In the genomic region with DNA sequence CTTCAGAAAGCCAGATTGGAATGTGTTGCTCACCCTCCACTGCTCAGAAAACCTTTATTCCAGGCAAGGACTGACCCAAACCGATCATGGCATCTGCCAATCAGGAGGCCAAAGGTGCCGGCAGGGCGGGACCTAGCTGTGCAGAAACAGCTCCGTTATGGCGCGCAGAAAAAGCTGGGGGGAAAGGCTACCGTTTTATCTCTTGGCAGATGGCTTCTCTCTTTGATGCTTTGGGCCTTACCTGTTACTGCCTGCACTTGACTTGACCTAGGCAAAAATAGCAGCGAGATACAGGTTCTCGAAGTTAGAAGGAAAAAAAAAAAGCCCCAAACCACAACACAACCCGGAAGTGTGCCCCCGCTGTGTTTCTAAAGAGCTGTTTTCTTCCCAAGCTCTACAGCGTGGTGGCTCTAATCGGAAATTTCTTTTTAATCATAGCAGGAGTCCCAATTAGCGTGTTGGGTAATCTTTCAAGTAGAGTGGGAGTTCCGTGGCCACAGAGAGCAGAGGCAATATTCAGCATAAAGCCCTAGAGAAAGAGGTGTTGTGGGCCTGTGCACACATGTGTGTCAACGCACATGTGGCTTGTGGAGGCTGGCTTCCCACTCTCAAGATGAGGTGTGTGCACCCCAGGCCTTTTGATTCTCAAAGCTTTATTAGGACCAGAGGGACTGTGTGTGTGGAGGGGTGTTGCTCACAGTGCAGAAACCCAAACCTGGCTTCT, we compare ENCODE assay signal across 8 mouse cellular contexts.
DNase-seq lines count a peak whose midpoint lies in the region; ATAC-seq and TF ChIP-seq lines count a peak whose summit lies in the region.

No protein-coding gene starts in this region.

- DNase-seq in cerebellum, adult 2 months = peak in 1 of 2 experiments; percentile 40
- DNase-seq in cerebellum, postnatal 4 days (ENCODE audit: low spot score in 2 of 2) = no peak
- DNase-seq in MEL (ENCODE audit: low read depth, low spot score) = peak; percentile 84
- peak; percentile 29 for DNase-seq in kidney, postnatal 0 days (ENCODE audit: low spot score)
- peak; percentile 95 for DNase-seq in midbrain, embryonic 11.5 days (ENCODE audit: low spot score, missing footprints)
- DNase-seq in stomach, postnatal 0 days (ENCODE audit: low spot score) = peak; percentile 33
- no peak for DNase-seq in frontal cortex, adult 2 months (ENCODE audit: extremely low spot score in 1 of 2, low spot score in 1 of 2)

- no peaks in the 10 kb centered on the region for H3K9me3 ChIP-seq in MEL (replicated peaks; ENCODE audit: insufficient read depth, low read length)
- no peaks in the 10 kb centered on the region for H3K9me3 ChIP-seq in forebrain, embryonic 12.5 days
- no peaks in the 10 kb centered on the region for H3K9me3 ChIP-seq in kidney, postnatal 0 days (replicated peaks; ENCODE audit: low read length)
- no peaks in the 10 kb centered on the region for H3K9me3 ChIP-seq in midbrain, embryonic 11.5 days (ENCODE audit: control insufficient read depth, low read length)
- no peaks in the 10 kb centered on the region for H3K9me3 ChIP-seq in stomach, postnatal 0 days (ENCODE audit: control insufficient read depth, low read length)

- peaks cover 32% of the 10 kb centered on the region for H3K4me1 ChIP-seq in cerebellum, adult 2 months (ENCODE audit: control insufficient read depth, insufficient read depth, low read length)
- H3K4me1 ChIP-seq in MEL (ENCODE audit: control insufficient read depth in 1 of 2, insufficient read depth in 2 of 2, low read length in 2 of 2) = peaks cover 0 to 16% of the 10 kb centered on the region in 2 experiments
- peaks cover 59% of the 10 kb centered on the region for H3K4me1 ChIP-seq in forebrain, embryonic 12.5 days
- peaks cover 14% of the 10 kb centered on the region for H3K4me1 ChIP-seq in kidney, postnatal 0 days (replicated peaks; ENCODE audit: insufficient read depth, low read length)
- H3K4me1 ChIP-seq in midbrain, embryonic 11.5 days (ENCODE audit: control insufficient read depth, insufficient read depth, low read length) = peaks cover 59% of the 10 kb centered on the region
- no peaks in the 10 kb centered on the region; the same call in 1 of the 2 replicates for H3K4me1 ChIP-seq in stomach, postnatal 0 days (replicated peaks; ENCODE audit: control insufficient read depth, insufficient read depth)

- peak in 1 of 2 experiments; percentile 24; a peak in 1 of 4 replicates for TF ChIP-seq EP300 in MEL (IDR thresholded peaks at IDR 0.05; ENCODE audit: low read depth in 1 of 2, low read length in 2 of 2)
- TF ChIP-seq EP300 in stomach, postnatal 0 days (optimal IDR thresholded peaks at IDR 0.05) = no peak

- H3K27ac ChIP-seq in cerebellum, adult 2 months (ENCODE audit: insufficient read depth, low read length) = peak overlapping the region; percentile 57
- H3K27ac ChIP-seq in MEL (ENCODE audit: control insufficient read depth, low read depth, low read length) = peak overlapping the region; percentile 66
- H3K27ac ChIP-seq in forebrain, embryonic 12.5 days = 0 out of 2 replicates have a peak overlapping the region, but pooled peaks have one; percentile 8
- no peak overlapping the region for H3K27ac ChIP-seq in kidney, postnatal 0 days
- H3K27ac ChIP-seq in midbrain, embryonic 11.5 days (ENCODE audit: low read depth, low read length) = peak overlapping the region; percentile 30; the same call in 1 of the 2 replicates
- no peak overlapping the region for H3K27ac ChIP-seq in stomach, postnatal 0 days (replicated peaks)

- WGBS in cerebellum, adult 2 months = 20% methylated on average over 16 of the region's 16 CpGs
- 2% methylated on average over 16 of the region's 16 CpGs for WGBS in forebrain, embryonic 12.5 days
- 16% methylated on average over 16 of the region's 16 CpGs for WGBS in kidney, postnatal 0 days
- 3% methylated on average over 16 of the region's 16 CpGs for WGBS in midbrain, embryonic 11.5 days
- 15% methylated on average over 16 of the region's 16 CpGs for WGBS in stomach, postnatal 0 days

- no peak for TF ChIP-seq RAD21 in MEL (IDR thresholded peaks at IDR 0.05; ENCODE audit: low read depth, low read length)

- H3K4me3 ChIP-seq in cerebellum, adult 2 months (replicated peaks; ENCODE audit: insufficient read depth, low read depth, low read length) = no peak overlapping the region
- peak overlapping the region; percentile 55 to 58 for H3K4me3 ChIP-seq in MEL (ENCODE audit: control insufficient read depth in 1 of 2, insufficient read depth in 1 of 2, low read depth in 2 of 2, low read length in 2 of 2)
- H3K4me3 ChIP-seq in forebrain, embryonic 12.5 days (replicated peaks) = peak overlapping the region; percentile 20; the same call in 1 of the 2 replicates
- H3K4me3 ChIP-seq in kidney, postnatal 0 days (replicated peaks; ENCODE audit: low read depth, low read length) = 0 out of 2 replicates have a peak overlapping the region, but pooled peaks have one; percentile 11
- H3K4me3 ChIP-seq in midbrain, embryonic 11.5 days (ENCODE audit: low read depth, low read length) = 0 out of 2 replicates have a peak overlapping the region, but pooled peaks have one; percentile 0
- H3K4me3 ChIP-seq in stomach, postnatal 0 days (ENCODE audit: low read depth, low read length) = peak overlapping the region; percentile 17; the same call in 1 of the 2 replicates

- no peak; the same call in 1 of the 2 replicates for ATAC-seq in forebrain, embryonic 12.5 days (ENCODE audit: low FRiP score)
- ATAC-seq in kidney, postnatal 0 days (replicated peaks; ENCODE audit: low FRiP score, low read depth) = no peak
- no peak; the same call in 1 of the 2 replicates for ATAC-seq in midbrain, embryonic 11.5 days (ENCODE audit: low FRiP score)
- ATAC-seq in stomach, postnatal 0 days (ENCODE audit: low FRiP score, low TSS enrichment) = no peak

- peaks cover 0 to 6% of the 10 kb centered on the region in 2 experiments; a peak in 2 of 4 replicates for H3K36me3 ChIP-seq in MEL (ENCODE audit: control insufficient read depth in 1 of 2, insufficient read depth in 2 of 2, low read length in 2 of 2)
- H3K36me3 ChIP-seq in forebrain, embryonic 12.5 days (replicated peaks) = no peaks in the 10 kb centered on the region
- H3K36me3 ChIP-seq in kidney, postnatal 0 days (ENCODE audit: insufficient read depth, low read length) = no peaks in the 10 kb centered on the region
- H3K36me3 ChIP-seq in midbrain, embryonic 11.5 days (ENCODE audit: control insufficient read depth, insufficient read depth, low read length) = no peaks in the 10 kb centered on the region
- no peaks in the 10 kb centered on the region for H3K36me3 ChIP-seq in stomach, postnatal 0 days (ENCODE audit: control insufficient read depth, insufficient read depth, low read length)

- H3K4me2 ChIP-seq in forebrain, embryonic 12.5 days = peak overlapping the region; percentile 47
- H3K4me2 ChIP-seq in kidney, postnatal 0 days (ENCODE audit: low read length) = peak overlapping the region; percentile 50
- peak overlapping the region; percentile 42 for H3K4me2 ChIP-seq in midbrain, embryonic 11.5 days
- H3K4me2 ChIP-seq in stomach, postnatal 0 days (replicated peaks; ENCODE audit: low read depth) = peak overlapping the region; percentile 42

- TF ChIP-seq POLR2A in cerebellum, adult 2 months (IDR thresholded peaks at IDR 0.05; ENCODE audit: borderline replicate concordance, insufficient read depth, low read length) = no peak
- peak; percentile 52 to 85; a peak in 3 of 4 replicates for TF ChIP-seq POLR2A in MEL (IDR thresholded peaks at IDR 0.05; ENCODE audit: control insufficient read depth in 1 of 2, insufficient read depth in 1 of 2, low read depth in 1 of 2, low read length in 2 of 2, poor library complexity in 1 of 2)

- peak overlapping the region; percentile 69 for H3K9ac ChIP-seq in MEL (ENCODE audit: control insufficient read depth, low read depth, low read length, poor library complexity, severe bottlenecking)
- peak overlapping the region; percentile 33; the same call in 1 of the 2 replicates for H3K9ac ChIP-seq in forebrain, embryonic 12.5 days
- peak overlapping the region; percentile 1; the same call in 1 of the 2 replicates for H3K9ac ChIP-seq in kidney, postnatal 0 days (ENCODE audit: low read depth, low read length)
- H3K9ac ChIP-seq in midbrain, embryonic 11.5 days (ENCODE audit: low read length) = peak overlapping the region; percentile 49
- H3K9ac ChIP-seq in stomach, postnatal 0 days (ENCODE audit: low read length) = no peak overlapping the region

- no peaks in the 10 kb centered on the region for H3K27me3 ChIP-seq in cerebellum, adult 2 months (ENCODE audit: control insufficient read depth, insufficient read depth, low read length)
- no peaks in the 10 kb centered on the region for H3K27me3 ChIP-seq in MEL (ENCODE audit: control insufficient read depth in 1 of 2, insufficient read depth in 2 of 2, low read length in 2 of 2)
- H3K27me3 ChIP-seq in forebrain, embryonic 12.5 days = peaks cover 48% of the 10 kb centered on the region
- H3K27me3 ChIP-seq in kidney, postnatal 0 days (ENCODE audit: insufficient read depth, low read length) = peaks cover 19% of the 10 kb centered on the region; the same call in 1 of the 2 replicates
- H3K27me3 ChIP-seq in midbrain, embryonic 11.5 days (ENCODE audit: control insufficient read depth, insufficient read depth, low read length) = peaks cover 18% of the 10 kb centered on the region
- H3K27me3 ChIP-seq in stomach, postnatal 0 days (ENCODE audit: control insufficient read depth, insufficient read depth, low read length) = peaks cover 7% of the 10 kb centered on the region

- TF ChIP-seq CTCF in cerebellum, adult 2 months (IDR thresholded peaks at IDR 0.05; ENCODE audit: borderline replicate concordance, insufficient read depth, low read depth, low read length) = no peak
- no peak for TF ChIP-seq CTCF in MEL (IDR thresholded peaks at IDR 0.05 in 2 of 3, conservative IDR thresholded peaks at IDR 0.05 in 1 of 3; ENCODE audit: control insufficient read depth in 1 of 3, insufficient read depth in 1 of 3, low read depth in 2 of 3, low read length in 3 of 3, poor library complexity in 1 of 3, severe bottlenecking in 1 of 3)
- no peak for TF ChIP-seq CTCF in kidney, postnatal 0 days (IDR thresholded peaks at IDR 0.05; ENCODE audit: low read depth)
- TF ChIP-seq CTCF in stomach, postnatal 0 days (IDR thresholded peaks at IDR 0.05; ENCODE audit: low read depth) = no peak

- H3K79me2 ChIP-seq in MEL (ENCODE audit: control insufficient read depth, insufficient read depth, low read length, poor library complexity) = no peaks in the 10 kb centered on the region

TF ChIP-seq in MEL, 35 proteins besides CTCF, POLR2A, EP300 and RAD21 (continues in another document):
- peak; percentile 68; the same call in 1 of the 2 replicates for TF ChIP-seq MXI1 (IDR thresholded peaks at IDR 0.05; ENCODE audit: low read depth, low read length)
- TF ChIP-seq MAZ (IDR thresholded peaks at IDR 0.05; ENCODE audit: low read depth, low read length) = peak; percentile 67
- no peak for TF ChIP-seq USF2 (IDR thresholded peaks at IDR 0.05; ENCODE audit: borderline replicate concordance in 1 of 2, insufficient read depth in 1 of 2, low read depth in 1 of 2, low read length in 2 of 2)
- TF ChIP-seq ZKSCAN1 (IDR thresholded peaks at IDR 0.05; ENCODE audit: low read depth, low read length) = no peak
- TF ChIP-seq ELF1 (IDR thresholded peaks at IDR 0.05; ENCODE audit: low read depth, low read length) = peak; percentile 96
- no peak for TF ChIP-seq POLR2AphosphoS2 (IDR thresholded peaks at IDR 0.05; ENCODE audit: low read length)
- TF ChIP-seq TCF12 (IDR thresholded peaks at IDR 0.05; ENCODE audit: low read depth, low read length) = 0 out of 2 replicates have a peak, but pooled peaks have one; percentile 9

Comparison
In these comparisons a context has a peak if more than half of its experiments do, and no peak if none do; other contexts are left out.
1. DNase-seq: peak in MEL (single experiment), kidney, postnatal 0 days (single experiment), midbrain, embryonic 11.5 days (single experiment) and stomach, postnatal 0 days (single experiment); none in cerebellum, postnatal 4 days (0 of 2) and frontal cortex, adult 2 months (0 of 2).
2. H3K27ac ChIP-seq: peak in cerebellum, adult 2 months (single experiment), MEL (single experiment), forebrain, embryonic 12.5 days (single experiment) and midbrain, embryonic 11.5 days (single experiment); none in kidney, postnatal 0 days (single experiment) and stomach, postnatal 0 days (single experiment).
3. Peak in every context shown above with its lines, with median percentiles within 50 percentile points of each other: H3K4me2 ChIP-seq.